Mouse (Mus musculus): ENCODE measurements around the gene Slc13a5. TPM values are rescaled to one million over a fixed set of nuclear protein-coding genes. Genes with fewer than 3 reads are reported as not detected.

Gene Slc13a5
- polyA plus RNA-seq (2017; shearing (Covaris generic)): not detected

DNA sequence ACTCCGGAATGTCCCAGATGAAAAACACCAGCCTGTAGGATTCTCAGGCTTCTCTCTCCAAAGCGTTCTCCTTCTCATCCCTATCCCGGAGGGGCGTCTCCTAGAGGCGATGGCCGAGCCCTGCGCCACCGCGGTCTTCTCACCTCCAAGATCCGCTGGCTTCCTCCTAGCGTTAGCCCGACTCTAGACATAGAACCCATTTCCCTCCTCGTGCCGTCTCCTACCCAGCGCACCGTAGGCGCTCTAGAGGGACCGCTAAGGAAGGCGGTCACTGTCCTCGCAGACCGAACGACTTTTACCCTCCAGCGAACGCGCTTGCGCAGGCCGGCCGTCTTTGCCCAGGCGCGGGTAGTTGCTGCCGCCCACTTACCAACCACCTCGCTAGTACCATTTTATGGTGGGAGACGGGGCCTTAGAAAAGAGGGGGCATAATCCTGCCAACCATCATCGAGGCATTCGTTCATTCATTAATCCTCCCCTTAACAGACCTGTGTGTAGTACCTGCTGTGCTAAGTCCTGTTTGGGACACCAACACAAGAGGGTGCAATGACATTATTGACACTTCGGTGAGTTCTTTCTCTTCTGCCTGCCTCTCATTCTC, at the start of gene Slc13a5:
Gene Slc13a5, minus strand, starts transcription at position 263 of the 601 bp plus-strand sequence.
- no peak for ATAC-seq

DNA sequence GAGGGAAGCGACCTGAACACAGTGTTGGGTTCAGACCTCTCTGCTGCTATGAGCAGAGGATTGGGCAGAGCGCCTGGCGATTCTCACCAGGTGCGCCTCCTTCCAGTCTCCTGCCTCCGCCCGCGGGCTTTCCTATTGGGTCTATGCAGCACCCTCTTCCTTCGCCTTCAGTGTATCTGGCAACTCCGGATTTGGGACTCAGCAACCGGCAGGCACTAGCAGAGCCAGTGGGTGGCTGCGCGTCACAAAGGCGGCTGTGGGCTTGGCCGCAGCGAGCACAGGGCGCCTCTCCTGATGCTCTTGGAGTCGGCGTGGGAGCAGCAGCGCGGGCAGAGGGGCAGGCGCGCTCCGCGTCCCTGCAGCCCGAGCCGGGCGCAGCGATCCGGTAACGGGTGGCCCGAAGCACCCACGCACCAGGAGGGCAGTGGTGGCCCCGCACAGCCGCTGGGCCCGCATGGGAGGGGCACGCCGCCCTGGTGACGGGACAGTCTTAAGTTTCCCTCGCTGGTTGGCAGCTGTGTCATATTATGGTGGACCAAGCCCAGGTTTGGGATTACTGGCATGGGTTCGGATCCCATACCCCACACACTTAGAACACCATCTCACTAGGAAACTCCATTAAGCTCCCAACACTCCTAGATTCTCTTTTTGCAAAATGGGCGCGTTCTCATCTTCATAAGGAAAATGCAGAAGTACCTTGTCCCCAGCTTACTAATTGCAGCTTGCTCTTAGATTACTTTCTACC, 47.3 kb upstream of the Slc13a5 start, which contains the start of gene Fbxo39:
Gene Fbxo39, plus strand, starts transcription at position 294 of the 745 bp plus-strand sequence.
- no peak for ATAC-seq

DNA sequence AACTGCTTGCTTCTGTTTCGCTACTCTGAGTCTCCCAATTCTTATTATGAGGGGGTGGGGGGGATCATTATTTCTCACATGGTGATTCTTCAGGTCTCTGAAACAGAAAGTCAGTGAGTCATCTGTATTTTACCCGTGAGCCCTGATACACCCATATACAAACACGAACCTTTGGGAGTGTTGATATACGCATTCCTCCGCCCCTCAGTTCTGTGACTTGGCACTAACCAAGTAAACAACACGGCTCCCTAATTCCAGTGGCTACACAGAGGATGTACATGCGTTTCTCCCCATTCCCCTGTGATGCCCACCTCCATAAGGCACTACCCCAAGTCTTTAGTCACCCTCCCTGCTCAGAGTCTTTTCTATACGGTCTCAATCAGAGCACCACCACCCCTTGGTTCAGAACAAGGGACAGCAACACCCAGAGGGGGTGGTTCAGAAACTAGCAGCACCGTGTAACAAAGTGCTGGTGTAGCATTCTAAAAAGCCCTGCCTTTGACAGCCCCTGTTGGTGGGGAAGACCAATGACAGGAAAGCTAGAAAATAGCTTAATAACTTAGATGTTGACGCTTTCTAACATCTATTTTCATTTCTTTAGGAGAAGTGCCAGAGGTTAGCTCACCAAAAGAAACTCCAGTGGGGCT, 44.5 kb upstream of the Slc13a5 start:
- no peak for ATAC-seq

DNA sequence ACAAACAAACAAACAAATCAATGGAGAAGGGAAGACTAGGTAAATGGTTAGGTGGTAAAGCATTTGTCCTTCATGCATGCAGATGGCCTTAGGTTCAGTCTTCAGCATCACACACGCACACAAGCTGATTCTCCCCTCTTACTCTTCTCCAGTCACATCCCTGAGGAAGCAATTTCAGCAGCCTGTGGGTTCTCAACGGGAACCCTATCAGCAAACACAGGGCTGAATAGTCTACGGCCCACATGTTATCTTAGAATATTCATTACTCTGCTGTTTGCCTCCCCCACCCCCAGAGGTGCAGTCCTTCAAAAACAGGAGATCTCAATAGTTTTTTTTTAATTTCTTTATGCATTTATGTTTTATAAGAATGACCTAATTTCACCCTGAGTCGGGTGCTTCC, 43.5 kb upstream of the Slc13a5 start:
- no peak for ATAC-seq

DNA sequence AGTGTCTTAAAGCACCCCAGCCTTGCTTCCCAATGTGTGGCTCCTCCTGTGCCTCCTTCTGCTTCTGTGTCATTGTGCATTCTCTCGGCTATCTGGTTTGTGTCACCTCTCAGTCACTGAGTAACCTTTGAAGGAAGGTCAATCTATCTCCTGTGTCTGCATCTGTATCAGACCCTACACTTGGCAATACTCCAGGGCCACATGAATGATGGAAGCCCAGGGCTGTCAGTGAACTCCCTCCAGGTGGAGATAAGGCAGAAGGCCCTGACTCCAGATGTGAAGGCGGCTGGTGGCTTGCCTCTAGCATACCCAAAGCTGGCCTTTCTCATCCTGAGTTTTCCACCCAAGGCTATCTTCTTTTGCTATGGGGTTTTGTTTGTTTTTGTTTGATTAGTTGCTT, 42.0 kb upstream of the Slc13a5 start:
- ATAC-seq: no peak

DNA sequence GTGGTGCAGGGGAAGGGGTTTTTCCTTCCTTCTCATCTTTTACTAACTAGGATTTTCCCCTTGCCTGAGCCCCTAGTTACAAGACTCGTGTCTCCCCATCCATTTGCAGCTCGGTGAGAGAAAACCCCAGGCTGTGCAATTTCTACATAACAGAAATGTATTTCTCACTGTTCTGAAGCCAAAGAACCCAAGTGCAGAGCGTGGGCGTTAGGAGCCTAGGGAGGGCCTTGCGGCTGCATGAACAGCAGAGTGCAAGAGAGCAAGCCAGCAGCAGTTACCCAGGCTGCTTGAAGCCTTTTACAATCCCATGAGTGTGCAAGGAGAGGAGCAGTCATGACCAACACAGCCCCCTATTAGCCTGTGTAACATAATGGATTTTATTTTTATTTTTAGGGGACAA, 40.4 kb upstream of the Slc13a5 start:
- ATAC-seq: no peak

DNA sequence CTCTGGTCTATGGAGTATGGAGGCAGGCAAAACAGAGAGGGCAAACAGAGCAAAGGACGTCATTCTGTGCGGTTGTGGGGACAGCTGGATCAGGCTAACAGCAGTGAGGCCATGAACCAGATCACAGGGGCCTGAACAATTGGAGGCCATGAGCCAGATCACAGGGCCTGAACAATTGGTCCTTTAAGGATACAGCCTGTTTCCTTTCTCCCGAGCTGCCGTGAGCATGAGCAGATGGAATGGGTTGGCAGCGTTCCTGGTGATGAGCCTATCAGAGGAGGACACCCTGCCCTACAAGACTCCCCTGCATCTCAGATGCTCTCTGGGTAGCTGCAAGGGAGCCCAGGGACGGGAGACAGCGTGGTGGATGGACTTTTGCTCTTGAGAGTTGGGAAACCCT, 35.2 kb upstream of the Slc13a5 start:
- ATAC-seq: no peak

DNA sequence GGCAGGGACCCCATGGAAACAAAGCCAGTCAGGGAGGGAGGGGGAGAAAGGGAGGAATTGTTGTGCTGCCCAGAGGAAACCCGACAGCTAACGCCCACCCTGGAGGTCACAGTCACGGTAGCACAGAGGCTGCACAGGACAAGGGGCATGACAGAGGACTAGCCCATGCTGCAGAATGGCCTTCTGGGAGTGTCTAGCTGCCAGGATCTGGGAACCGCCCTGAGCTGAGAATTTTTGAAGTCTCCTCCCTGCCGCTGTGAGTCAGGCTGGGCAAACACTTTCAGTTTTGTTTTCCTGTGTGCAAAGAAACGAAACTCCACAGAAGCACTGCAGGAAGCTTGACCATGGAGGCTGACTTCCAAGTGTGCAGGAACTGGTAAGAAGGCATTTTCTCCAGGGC, 34.3 kb upstream of the Slc13a5 start, which contains the start of gene Xaf1:
Gene Xaf1, plus strand, starts transcription at position 296 of the 400 bp plus-strand sequence.
- peak; percentile 97 for ATAC-seq

DNA sequence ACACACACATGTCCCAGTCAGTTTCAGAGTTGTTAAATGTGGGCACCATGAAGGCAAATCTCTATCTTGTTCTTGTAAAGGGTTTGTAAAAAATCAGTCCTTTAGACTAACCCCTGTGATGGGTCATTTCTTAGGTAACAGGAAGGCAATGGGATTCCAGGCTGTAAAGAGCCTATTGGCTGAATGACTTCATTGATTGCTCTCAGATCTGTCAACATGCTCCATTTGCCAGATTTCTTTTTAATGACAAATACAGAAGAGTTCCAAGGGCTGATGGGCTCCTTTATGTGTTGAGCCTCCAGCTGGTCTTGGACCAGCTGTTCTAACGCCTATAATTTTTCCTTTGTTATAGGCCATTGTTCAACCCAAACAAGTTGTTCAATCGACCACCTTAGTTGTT, 26.1 kb upstream of the Slc13a5 start:
- ATAC-seq: no peak

DNA sequence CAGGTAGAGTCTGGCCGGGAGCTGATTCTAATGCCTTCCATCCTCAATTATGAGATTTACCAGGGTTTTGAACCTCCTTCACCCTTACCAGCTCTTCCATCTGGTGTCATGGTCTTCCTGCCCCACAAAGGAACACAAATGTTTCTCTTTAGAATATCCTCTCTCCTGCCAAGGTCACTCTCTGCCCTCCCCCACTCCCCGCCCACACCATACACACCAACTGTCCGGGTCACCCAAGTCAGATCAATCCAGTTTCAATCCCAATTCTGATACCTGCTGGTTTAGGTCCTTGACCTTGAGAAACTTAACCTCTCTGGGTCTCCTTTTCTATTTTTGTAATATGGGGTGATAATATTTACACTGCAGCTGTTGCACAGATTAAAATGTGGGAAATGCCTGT, 20.5 kb upstream of the Slc13a5 start:
- ATAC-seq: no peak

DNA sequence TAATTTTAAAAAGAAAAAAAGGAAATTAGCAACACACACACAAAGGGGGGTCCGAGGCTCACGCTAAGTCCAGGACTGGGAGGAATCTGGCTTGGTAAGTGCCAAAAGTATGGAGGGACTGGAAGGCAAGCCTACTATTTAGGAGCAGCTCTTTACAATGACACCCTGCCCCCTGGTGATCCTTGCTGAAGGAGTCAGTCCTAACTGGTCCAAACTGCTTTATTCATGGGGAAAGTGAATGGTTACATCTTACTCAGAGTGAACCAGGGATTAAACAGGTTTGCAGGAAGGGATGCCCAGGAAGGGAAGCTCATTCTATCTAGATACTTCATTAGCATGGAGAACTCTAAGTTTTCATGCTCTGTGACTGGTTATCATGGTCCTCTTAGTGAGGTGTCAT, 20.1 kb upstream of the Slc13a5 start:
- no peak for ATAC-seq

DNA sequence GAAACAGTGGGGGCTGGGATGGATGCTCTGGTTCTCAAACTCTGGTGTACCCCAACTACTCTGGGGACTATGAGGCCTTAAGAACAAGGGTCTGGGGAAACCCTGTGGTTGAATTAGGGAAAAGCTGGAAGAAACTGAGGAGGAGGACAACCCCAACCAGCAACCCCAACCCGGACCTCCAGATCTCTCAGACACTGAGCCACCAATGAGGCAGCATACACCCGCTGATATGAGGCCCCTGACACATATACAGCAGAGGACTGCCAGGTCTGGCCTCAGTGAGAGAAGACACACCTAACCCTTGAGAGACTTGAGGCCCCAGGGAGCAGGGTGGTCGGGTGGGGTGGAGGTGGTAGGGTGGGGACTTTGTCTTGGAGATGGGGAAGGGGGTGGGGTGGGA, 19.6 kb upstream of the Slc13a5 start:
- ATAC-seq: no peak

DNA sequence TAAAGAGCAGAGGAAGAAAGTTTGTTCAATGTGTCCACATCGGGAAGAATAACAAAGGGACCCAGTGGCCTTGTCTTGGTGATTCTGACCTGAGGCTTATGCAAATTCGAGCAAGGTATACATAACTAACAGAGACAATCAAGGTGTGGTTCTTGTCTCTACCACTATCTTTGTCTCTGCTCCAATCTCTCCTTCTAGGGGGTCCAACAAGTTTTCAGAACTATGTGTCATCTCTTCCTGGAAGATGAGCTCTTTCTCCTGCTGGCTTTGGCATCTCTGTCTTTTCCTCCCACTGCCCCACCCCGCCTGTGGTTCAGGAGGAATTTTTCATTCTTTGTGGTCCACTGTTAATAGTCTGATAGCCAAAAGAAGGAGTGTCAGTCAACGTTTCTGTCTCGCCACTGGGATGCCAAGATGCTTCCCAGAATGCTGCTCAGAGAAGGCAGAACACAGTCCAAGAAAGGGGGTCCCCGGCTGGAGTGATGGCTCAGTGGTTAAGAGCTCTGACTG, 19.0 kb upstream of the Slc13a5 start:
- ATAC-seq: no peak

DNA sequence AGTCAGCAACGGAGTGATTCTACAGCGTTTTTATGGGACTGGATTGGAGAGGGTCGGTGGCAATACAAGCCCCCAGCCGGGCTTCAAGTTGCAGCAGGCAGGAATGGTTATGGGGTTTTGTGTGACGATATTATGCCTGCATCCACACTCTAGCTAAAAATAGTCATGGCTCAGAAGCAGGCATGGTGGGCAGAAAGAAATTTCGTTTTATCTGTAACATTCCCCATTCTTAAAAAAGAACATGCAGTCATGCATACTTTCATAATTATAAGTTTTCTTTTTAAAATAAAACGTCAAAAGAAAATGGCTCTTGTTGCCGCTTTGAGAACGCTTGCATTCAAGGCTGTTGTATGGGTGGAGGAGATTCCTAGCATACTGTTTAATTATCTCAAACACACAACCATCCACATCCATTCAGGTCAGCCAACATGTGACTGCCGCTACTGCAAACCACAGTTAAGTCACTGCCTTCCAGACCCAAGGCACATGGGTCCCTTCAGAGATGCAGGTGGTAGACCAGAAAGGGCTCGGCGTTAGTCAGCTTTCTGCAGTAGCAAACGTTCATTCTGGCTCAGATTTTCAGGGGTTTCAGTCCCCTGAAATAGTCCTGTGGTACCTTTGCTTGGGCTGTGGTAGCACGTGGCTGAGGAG, 17.6 kb upstream of the Slc13a5 start:
- ATAC-seq: no peak

DNA sequence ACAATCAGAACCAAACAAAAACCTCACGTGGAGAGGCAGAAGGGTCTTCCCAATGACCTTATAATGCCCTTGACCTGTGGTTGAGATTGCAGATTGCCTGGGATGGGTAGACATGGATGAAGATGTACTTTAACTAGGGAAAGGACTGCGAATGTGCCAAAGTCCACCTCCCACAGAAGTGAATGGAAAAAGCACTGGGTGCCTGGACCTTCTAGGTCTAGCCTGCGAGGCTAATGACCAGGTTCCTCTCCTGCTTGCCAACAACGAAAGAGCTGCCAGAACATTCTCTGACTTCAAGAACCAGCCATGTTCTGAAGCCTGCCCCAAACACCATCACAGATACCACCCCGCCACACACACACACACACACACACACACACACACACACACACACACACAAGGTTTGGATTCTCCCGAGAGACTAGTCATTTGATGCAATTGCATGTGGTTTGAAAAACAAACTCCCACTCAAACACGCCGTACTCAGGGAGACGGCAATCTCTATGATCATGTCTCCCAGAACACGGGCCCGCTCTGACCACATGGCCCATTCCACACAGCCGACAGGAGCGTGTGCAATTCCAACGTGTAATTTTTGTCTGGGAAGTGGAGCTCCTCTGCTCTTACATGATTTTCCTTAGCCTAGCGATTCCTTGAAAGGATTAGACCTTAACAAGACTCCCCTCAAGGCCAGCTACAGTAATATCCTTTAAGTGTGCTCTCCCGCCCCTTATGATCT, 16.6 kb upstream of the Slc13a5 start:
- no peak for ATAC-seq

DNA sequence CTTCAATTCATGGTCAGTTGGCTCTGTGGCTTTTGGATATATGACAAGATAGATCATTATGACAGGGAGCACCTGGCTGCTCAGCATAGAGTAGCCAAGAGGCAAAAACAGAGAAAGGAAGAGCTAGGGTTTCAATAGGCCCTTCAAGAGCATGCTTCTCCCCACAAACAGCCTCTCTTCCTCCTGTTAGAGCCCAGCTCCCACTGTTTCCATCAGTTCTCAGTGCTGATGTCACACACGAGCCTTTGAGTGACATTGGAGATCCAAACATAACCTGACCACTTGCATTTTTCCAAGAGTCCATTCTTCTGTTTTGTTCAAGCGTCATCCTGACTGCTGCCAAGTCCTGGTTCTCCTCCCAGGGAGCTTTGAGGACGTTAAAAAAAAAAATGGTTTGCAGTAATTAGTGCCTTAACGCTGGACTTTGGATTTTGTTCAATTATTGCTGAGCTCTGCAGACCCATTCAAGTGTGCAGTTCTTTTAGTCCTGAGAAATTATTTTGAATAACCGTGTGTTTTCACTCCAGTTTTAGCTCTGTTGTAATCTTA, 14.9 kb upstream of the Slc13a5 start:
- no peak for ATAC-seq

DNA sequence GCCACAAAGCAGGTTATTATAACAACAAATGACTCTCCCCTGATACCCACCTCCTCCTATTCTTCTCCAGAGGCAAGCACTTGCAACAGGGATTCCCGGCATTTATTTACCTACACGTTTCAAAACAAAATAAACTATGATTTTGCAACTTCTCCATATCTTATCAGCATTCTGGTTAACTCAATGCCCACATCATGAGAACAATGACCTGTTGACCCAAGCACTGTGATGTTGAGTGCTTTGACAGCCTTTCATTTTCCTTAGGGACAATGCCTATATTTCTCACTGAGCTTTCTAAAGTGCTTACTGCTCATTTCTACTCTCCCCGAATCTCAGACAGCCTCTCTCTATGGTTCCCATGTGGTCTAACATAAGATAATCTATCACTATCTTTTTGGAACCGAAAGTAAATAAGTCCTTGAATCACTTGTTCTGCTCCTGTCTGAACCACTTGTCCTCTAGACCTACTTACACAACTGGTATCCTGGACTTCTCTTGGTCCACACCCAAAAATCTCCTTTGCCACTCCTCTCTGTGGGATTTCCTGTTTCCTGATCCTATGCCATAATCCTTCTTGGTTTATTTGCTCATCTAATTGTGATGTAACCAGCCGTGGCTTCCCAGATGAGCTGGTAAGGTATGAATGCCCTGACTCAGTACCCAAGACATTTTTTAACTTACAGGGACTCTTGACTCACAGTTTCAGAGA, 14.3 kb upstream of the Slc13a5 start:
- ATAC-seq: no peak

DNA sequence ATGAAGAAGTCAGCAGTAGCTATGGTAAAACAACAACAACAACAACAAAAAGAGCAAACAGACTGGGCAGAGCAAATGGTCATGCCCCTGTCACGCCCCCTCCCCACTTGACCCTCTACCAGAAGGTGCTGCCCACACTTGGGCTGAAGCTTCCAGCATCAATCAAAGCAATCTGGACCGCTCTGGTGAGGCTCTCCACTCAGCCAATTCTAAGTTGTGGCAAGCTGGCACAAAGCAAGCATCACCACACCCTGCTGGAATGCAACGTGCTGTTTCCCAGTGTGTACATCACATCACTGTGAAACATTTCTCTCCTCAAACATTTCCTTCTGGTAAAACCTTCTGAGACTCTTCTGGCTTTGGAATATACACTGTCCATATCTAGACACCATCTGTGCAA, 6.3 kb upstream of the Slc13a5 start:
- no peak for ATAC-seq

DNA sequence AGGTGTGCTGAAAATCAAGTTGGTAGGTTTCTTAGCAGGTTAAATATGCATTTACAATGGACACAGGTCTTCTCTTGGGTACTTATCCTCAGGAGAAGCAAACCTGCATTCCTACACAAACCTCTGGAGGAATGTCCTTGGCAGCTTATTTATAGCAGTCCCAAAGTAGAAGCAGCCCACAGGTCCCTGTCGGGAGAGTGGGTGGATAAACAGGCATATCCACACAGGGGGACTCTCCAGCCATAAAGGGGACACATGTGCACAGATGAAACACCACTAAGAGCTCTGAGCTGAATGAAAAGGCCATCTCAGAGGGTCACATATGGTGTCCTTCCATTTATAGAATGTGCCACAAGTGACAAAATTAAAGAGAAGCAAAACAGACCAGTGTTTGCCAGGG, 4.7 kb upstream of the Slc13a5 start:
- ATAC-seq: no peak

DNA sequence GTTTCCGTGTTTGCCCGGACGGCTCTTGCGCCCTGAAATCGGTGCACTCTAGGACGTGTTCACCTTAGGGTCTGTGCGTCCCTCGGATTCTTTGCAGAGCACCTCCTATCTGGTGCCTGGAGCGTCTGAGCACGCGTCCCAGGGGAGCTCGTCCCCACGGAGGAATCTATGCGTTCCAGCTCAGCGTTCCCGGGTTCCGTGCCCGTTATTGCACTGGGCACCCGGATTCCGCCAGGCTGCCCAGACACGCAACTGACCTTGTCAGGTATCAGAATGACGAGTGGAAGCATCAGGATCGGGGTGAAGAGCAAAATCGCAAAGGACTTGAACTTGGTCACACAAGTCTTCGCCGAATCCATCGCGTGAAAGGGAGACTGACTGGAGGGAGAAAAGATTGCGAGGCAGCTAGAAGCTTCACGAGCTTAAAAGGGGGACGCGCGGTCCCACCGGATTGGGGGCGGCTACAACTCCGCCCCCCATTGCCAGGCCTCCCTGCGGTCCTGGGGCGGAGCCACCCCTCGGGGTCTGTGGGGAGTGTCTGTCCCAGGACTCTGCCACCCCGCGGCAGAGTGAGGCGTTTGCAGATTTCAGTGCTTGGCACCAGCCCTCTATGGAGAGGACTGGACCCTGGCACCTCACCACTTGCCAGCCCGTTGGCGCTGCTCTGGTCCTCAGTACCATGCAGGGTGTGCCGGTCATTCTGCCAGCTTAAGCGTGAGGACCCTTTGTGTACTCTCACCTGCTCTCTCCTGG, 639 bp downstream of the Slc13a5 start:
- no peak for ATAC-seq

DNA sequence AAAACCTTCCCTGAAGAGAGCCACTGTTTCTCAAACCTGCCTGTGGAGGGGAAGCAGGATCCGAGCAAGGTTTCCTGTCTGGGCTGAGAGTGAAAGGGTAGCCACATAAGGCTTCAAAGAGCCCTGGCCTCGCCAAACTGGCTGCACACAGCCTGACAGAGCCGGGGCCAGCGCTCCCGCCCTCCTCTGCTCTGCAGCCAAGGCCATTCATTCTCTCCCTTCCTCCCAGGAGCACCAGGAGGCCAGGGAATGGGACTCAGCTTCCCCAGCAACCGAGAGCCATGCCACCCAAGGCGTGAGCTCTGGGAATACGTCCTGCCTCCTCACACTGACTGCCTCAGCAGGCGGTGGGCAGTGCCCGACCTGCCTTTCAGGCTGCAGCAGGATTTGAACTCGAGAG, 1.5 kb downstream of the Slc13a5 start:
- ATAC-seq: no peak
